Mouse (Mus musculus): Measurements from ENCODE around the gene Gmeb2.

Gene Gmeb2

GRCm38 (mm10) chr2:181287958-181288350 is at the start of gene Gmeb2:
Gmeb2 (minus strand) TSS chr2:181288035.
- peak; percentile 50 for DNase-seq (ENCODE audit: extremely low read depth, low read depth, low spot score)

GRCm38 (mm10) chr2:181334023-181334422 is 46.2 kb upstream of the Gmeb2 start:
- no peak for DNase-seq (ENCODE audit: extremely low read depth, low read depth, low spot score)

GRCm38 (mm10) chr2:181332542-181332941 is 44.7 kb upstream of the Gmeb2 start:
- DNase-seq (ENCODE audit: extremely low read depth, low read depth, low spot score), result no peak

GRCm38 (mm10) chr2:181326098-181326497 is 38.3 kb upstream of the Gmeb2 start:
- DNase-seq (ENCODE audit: extremely low read depth, low read depth, low spot score), result no peak

- no peak for DNase-seq (ENCODE audit: extremely low read depth, low read depth, low spot score)
Measured at GRCm38 (mm10) chr2:181322136-181322535, 34.3 kb upstream of the Gmeb2 start.

GRCm38 (mm10) chr2:181320103-181320499 is 32.3 kb upstream of the Gmeb2 start:
- no peak for DNase-seq (ENCODE audit: extremely low read depth, low read depth, low spot score)

GRCm38 (mm10) chr2:181319248-181320102 is 31.6 kb upstream of the Gmeb2 start, which contains the start of gene Rtel1:
Rtel1 (plus strand) TSS chr2:181319739.
- no peak for DNase-seq (ENCODE audit: extremely low read depth, low read depth, low spot score)

GRCm38 (mm10) chr2:181314080-181314810 is 26.4 kb upstream of the Gmeb2 start, which contains the start of gene Stmn3:
Stmn3 (minus strand) TSS chr2:181314500.
- DNase-seq (ENCODE audit: extremely low read depth, low read depth, low spot score), result no peak

- no peak for DNase-seq (ENCODE audit: extremely low read depth, low read depth, low spot score)
Measured at GRCm38 (mm10) chr2:181313344-181314079, 25.7 kb upstream of the Gmeb2 start.

- DNase-seq (ENCODE audit: extremely low read depth, low read depth, low spot score), result no peak
Measured at GRCm38 (mm10) chr2:181313006-181313343, 25.1 kb upstream of the Gmeb2 start.

GRCm38 (mm10) chr2:181312435-181312834 is 24.6 kb upstream of the Gmeb2 start:
- no peak for DNase-seq (ENCODE audit: extremely low read depth, low read depth, low spot score)

GRCm38 (mm10) chr2:181307144-181307804 is 19.4 kb upstream of the Gmeb2 start:
- no peak for DNase-seq (ENCODE audit: extremely low read depth, low read depth, low spot score)

- DNase-seq (ENCODE audit: extremely low read depth, low read depth, low spot score), result no peak
Measured at GRCm38 (mm10) chr2:181304944-181305343, 17.1 kb upstream of the Gmeb2 start.

GRCm38 (mm10) chr2:181302041-181302440 is 14.2 kb upstream of the Gmeb2 start:
- no peak for DNase-seq (ENCODE audit: extremely low read depth, low read depth, low spot score)

GRCm38 (mm10) chr2:181290937-181291336 is 3.1 kb upstream of the Gmeb2 start:
- no peak for DNase-seq (ENCODE audit: extremely low read depth, low read depth, low spot score)

GRCm38 (mm10) chr2:181288691-181289090 is 856 bp upstream of the Gmeb2 start:
- DNase-seq (ENCODE audit: extremely low read depth, low read depth, low spot score), result no peak

GRCm38 (mm10) chr2:181287338-181287957 is 387 bp downstream of the Gmeb2 start:
- no peak for DNase-seq (ENCODE audit: extremely low read depth, low read depth, low spot score)

- no peak for DNase-seq (ENCODE audit: extremely low read depth, low read depth, low spot score)
Measured at GRCm38 (mm10) chr2:181286629-181287337, 1.1 kb downstream of the Gmeb2 start.

- no peak for DNase-seq (ENCODE audit: extremely low read depth, low read depth, low spot score)
Measured at GRCm38 (mm10) chr2:181279968-181280367, 7.9 kb downstream of the Gmeb2 start.

GRCm38 (mm10) chr2:181277866-181278265 is 10.0 kb downstream of the Gmeb2 start:
- no peak for DNase-seq (ENCODE audit: extremely low read depth, low read depth, low spot score)
